Mouse (Mus musculus): Measurements from ENCODE around the gene Crtac1.

Gene Crtac1

DNA sequence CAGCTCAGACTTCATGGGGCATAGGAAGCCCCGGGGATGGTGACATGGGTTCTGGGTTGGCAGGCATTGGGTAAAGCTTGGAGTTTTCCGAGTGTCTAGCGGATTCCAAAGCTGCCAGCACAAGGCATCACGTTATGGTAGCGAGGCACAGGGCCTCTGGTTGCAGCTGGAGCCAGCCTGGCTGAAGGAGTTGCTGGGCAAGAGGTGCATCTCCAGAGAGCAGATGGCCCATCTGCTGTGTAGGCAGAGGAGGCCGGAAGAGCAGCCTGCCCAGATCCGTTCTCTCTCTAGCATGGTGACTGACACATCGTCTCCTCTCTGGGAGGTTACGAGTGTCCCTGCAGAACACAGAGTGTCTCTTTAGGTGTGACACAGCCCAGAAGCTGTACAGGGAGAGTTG, 103.4 kb downstream of the Crtac1 start:
- DNase-seq (ENCODE audit: low read depth) = no peak

DNA sequence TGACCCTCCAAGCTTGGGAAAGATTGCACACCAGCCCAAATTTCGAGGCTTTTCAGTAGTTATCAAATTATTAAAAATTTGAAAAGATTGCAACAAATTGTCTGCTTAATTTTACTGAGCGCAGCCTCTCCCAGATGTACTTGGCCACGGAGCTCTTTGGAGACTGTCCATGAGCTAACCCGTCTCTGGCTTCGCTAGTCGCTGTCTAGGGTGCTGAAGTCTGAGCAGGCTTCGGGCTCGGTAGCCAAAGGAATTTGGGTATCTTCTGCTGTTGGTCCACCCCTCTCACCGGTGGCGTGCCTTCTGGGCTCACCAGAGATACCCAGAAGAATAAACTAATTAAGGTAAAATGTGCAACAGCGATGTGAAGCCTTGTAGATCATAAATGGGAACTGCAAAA, 105.7 kb downstream of the Crtac1 start:
- peak; percentile 91 for DNase-seq (ENCODE audit: low read depth)

DNA sequence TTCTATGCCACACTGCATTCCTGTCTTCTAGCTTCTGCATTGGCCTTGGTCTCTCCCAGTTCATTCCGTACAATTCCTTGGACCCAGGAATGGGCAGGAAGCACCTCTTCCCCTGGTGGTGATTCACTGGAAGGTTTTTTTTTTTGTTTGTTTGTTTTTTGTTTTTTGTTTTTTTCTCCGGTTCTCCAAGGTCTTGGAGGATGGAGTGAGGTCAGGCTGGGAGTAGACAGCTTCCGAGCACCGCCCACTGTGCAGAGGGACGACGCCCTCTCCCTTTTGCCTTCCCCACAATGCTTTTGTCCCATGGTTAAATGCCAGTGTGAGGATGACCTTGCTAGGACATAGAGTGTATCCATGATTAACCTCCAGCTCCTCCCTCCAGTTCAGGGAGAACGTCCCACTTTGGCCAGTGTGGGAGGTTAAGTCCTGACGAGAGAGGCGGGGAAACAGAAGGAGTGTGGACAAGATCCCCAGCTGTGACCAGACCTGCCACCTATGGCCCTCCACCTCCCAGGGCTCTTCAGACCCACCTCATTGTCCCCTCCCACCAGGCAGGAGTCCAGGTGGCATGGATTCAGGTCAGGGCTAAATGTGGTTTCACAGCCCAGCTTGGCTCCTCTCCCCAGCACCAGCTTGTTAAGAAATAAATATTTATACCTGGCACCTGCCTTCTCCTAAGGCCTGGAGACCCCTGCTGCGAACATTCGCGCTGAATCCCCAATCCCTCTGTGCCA, 109.1 kb downstream of the Crtac1 start:
- DNase-seq (ENCODE audit: low read depth) = no peak

DNA sequence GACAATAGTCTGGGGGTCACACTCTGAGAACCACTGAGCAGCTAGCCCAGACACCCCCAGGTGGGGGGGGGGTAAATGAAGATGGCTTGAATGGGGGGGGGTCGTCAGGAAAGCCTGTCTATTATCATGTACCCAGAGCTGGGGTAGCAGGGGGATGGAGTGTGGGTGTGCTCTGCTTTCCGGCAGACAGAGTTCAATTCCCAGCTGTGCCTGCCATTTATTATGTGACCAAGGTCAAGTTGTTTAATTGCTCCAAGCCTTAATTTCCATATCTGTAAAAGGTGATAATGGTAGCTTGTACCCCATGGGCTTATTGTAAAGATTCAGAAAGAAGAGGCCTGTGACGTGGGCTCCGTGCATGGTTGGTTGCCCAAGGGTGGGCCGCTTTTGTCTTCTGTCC, 109.6 kb downstream of the Crtac1 start:
- no peak for DNase-seq (ENCODE audit: low read depth)

DNA sequence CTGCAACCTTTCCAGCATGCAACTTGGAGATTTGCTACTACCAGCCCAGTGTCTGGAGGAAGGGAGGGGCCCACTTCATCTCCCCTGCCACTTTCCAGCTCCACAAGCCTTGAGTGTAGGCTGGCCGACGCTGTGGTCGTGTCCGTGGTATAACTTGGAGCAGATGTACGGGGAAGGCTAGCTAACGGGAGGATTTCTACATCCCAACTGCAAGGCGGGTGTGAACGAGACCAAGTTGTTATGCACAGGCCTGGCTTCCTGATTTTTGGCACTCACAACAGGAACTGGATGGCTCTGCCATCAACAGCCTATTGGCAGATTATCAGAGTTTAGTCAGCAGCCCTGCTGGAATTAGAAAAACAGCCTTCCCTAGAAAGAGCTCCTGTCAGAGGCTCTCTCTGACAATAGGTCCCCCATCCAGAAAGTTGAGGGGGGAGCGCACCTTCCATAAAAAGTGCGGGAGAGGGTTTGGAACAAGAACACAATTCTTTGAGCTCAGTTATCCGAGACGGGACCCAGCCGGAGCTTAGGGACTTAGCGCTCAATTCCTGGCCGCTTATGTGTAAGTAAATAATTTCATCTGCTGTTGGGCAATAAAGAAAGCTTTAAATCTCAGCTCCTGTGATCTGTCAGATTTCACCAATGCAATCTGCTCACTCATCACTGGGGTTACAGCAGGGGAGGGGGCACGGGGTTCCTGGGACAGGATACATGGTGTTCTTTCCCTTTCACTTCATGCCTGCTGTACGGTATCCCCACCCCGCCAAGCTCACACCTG, 113.7 kb downstream of the Crtac1 start:
- peak; percentile 53 for DNase-seq (ENCODE audit: low read depth)

DNA sequence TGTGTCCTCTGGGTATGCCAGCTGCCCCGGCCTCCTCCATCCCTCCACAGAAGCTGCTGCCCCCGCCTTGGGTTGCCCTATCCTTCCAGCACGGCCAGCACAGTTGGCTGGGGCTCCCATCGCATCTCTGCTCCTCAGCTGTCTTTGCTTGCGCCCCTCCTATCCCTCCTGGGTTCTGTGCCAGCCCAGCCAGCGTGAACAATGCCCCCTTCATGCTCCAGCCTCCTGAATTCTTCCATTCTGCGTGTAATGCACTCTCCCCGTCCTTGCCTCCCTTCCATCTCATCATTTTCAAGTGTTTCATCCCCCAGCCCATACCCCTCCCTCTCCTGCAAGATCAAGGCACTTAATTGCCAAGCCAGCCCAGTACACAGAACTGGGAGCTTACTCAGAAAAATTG, 114.6 kb downstream of the Crtac1 start:
- no peak for DNase-seq (ENCODE audit: low read depth)

DNA sequence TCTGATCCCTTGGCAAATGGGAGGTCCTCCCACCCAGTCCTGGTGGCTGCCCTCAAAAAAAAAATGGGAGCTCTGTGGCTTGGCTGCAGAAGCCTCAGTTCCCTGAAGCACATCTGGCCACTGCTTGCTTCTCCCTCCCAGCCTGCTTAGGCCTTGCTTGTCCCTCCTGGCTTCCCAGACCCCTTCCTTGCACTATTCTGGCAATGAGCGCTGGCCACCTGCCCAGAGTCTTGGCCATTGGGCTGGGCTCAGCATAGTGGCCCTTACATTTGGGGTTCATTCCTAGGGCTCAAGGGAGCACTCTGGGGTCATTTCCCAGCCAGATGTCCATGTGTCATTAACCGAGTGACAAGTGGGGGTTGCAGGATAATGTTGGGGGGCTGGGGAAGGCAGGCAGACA, 115.1 kb downstream of the Crtac1 start:
- DNase-seq (ENCODE audit: low read depth) = peak; percentile 50

DNA sequence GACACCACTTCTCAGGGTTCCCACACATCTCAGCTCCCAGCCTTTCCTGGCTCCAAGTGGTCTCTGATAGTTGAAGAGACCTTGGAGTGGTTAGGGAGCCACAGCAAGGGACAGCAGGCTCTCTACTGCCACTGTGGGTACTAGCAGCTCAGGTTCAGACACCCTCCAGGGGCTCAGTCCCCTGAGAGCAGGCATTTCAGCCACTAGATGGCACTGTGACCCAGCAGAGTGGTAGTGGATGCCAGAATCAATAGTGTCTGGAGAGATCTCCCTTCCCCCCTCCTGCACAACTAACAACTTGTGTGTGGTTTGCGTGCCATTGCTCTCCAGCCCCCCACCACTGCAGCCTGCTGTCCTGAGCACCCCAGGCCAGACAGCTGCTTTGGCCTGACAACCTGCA, 115.7 kb downstream of the Crtac1 start:
- DNase-seq (ENCODE audit: low read depth) = peak; percentile 90

DNA sequence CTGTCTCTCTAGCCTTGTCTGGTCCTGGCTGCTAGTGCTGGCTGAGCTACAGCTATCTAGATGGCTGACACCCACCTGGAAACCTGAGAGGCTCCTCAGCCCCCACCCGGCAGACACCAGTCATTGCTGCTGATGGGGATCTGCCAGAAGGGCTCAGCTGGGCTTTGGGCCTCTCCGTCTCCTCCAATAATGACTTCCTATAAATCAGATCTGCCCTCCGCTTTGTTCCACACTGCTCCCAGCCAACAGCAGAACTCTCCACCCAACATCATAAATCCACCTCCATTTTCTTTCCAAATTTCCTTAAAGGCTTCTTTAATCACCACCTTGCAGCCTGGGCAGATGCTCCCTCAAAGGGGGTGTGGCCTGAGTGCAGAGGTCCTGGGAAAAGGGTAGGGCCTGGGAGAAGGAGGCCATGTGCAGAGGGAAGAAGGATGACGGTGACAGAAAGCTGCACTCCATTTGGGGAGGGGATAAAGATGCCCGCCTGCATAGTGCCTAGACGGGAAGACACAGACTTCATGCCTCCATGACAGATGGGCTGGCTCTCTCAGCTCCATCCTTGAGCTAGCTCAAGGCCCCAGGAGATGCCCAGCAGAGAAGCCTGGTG, 116.4 kb downstream of the Crtac1 start:
- no peak for DNase-seq (ENCODE audit: low read depth)

DNA sequence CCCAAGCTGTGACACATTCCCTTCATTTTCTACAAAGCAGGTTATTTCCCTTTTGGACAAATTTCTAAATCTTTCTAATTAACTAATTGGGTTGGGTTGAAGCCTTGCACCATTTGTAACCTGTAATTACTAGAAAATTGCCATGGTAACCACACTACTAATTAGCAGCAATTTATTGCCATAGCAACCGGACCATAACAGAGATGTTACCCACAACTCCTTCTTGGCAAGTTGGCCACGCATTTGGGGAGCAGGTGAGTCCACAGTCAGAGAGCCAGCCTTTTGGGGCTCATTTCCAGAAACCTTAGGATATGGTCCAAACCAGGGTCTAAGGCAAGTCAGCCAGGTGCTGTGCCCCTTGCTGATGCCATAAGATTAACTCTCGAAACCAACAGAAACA, 119.4 kb downstream of the Crtac1 start:
- DNase-seq (ENCODE audit: low read depth) = no peak

DNA sequence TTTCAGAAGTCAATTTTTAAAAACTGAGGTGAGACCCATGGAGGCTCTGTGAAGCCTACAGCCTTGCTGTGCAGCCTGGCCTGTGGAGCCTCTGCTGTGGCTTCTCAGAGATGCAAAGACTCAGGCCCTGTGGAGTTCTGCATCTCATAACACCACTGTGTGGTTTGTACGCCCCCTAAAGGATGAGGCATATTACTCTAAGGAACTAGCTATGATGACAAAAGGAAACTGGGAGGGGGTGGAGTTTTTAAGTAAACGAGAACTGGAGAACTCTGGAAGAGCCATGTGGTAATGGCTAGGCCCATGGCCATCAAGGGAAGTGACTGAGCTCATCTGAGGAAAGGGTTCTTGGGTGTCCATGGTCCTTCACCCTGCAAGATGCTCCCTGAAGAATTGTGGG, 120.3 kb downstream of the Crtac1 start:
- no peak for DNase-seq (ENCODE audit: low read depth)

DNA sequence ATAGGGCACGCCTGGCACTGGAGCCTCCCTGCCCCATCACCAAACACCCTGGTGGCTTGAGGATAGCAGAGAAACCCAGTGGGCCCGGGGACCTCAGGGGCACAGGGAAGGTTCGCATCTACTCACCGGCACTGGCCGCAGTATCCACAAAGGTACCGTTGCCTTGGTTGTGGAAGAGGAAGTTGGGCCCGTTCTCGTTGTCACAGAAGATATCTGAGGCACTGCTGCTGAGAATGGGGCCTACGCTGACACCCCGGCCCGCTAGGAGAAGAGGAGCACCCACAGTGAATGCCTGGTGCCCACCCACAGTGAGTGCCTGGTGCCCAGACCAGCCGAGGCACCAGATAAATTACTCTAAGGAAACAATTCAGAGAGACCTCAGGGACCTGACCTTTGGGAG, 122.7 kb downstream of the Crtac1 start:
- DNase-seq (ENCODE audit: low read depth) = no peak

DNA sequence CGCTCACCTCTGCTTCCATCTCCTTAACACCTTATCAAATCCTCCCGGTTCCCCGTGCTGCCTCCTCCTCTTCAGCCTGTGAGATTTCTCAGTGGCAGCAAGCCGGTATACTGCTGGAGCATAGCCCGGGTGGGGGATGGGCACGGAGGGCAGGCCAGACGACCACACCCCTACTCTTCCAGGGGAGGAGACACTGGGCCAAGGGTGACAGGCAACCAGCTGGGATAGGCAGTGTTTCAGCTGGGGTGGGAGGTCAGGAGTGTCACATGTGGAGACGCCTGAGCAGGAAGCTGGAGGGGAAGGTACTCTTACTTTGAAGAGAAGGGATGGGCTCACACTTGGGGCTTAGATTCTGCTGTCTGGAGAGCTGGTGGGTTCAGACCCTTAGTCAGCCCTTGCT, 124.6 kb downstream of the Crtac1 start:
- no peak for DNase-seq (ENCODE audit: low read depth)

DNA sequence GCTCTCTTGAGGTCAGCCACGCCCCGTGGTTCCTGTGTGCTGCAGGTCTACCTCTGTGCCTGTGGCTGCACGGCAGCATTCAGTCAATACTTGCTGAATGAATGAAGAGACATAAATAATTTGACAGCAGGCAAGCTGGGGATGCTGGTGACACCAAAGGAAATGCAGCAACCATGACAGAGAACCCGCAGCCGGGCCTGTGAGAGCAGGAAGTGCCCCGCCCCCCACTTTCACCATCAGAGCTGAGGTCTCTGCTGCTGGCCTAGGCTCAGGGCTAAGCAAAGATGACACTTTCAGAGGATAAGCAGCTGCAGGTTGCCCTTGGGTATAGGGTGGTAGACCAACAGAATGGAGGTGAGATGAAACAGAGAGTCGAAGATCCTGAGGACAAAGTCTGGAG, 125.4 kb downstream of the Crtac1 start:
- no peak for DNase-seq (ENCODE audit: low read depth)

DNA sequence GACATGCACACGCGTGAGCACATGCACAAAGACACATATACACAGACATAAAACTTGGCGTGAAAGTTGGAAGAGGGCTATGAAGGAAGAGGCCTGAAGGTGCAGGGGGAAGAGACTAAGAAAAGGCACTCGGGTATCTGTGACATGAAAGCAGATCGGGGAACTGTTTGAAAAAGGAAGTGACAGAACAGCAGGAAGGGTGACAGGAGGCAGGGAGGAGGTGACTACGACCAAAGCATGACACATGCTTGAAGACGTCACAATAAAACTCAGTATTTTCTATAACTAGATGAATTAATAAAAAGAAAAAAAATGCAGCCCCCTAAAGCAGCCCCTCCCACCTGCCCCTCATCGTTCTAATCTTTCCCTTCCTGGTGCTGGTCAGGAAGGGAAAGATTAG, 125.8 kb downstream of the Crtac1 start:
- no peak for DNase-seq (ENCODE audit: low read depth)

DNA sequence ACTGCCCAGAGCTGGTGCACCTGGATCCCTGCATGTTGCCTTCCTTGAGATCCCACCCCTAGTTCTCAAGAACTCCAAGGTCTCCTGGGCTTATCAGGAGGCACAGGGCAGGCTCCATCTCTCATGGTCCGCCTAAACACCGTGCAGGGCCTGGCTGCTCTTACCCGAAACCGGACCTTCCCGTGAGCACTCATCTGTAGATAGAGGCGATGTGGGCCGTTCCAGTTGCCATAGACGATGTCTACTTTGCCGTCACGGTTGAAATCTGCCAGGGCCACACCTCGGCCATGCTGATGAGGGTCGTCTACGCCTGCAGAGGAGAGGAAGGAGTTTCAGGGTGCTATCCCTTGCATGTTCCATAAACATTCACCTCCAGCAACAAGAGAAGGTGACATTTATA, 127.1 kb downstream of the Crtac1 start:
- DNase-seq (ENCODE audit: low read depth) = no peak

DNA sequence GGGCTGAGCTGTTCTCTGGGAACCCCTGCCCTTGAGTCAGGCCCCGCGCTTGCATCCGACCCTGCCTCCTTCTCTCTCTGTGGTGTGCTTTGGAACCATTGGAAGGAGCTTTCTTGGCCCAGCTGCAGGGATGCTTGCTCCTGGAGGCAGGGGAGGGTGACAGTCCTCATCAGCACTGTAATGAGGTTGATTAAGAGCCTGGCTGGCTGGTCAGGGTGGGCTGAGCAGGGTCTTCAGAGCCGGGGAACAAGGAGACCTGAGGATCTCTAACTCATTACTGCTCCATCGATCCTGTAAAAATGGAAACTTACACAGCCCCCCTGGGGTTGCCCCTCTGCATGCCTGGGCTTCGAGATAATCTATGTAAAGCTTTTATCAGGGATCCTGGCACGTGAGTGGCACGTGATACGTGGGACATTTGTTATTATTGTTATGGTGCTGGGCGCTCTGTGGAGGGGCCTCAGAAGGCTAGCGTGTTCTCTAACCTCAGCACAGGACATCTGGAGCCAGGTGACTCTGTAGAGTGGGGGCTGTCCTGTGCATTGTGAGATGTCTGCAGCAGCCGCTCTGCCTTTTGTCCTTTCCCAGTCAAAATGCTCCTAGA, 128.3 kb downstream of the Crtac1 start:
- DNase-seq (ENCODE audit: low read depth) = no peak

DNA sequence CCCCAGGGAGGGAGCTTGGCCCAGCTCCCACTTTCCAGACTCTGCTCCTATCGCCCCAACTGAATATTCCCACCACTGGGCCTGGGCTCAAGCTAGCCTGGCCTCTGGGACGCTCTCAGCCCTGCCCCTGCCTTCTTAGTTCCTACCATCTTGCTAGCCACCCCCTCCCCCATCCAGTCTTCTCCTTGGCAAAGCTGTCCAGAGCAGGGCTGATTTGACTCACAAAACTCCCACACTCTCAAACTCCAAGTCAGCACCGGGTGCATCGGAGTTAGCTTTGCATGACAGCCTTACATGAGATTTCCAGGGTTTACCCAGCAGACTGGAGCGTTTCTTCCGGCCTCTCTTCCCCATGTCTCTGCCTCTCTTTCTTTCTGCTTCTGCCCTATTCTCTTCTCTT, 138.4 kb downstream of the Crtac1 start:
- no peak for DNase-seq (ENCODE audit: low read depth)

DNA sequence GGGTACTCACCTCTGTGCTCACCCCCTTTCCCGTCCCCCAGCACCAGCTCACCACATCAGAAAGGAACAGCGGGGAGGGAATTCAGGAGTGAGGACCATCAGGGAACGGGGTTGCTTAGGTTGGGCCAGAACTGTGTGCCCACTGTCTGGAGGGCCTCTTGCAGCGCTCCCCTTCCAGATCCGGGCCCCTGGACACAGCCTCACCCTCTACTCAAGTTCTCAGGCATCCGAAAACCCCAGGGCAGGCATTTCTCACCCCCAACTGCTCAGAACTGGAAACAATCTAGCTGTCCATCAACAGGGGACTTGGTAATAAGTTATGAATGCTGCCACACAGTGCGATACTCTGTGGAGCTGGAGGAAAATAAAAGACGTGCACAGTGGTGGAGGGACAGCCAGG, 139.5 kb downstream of the Crtac1 start:
- DNase-seq (ENCODE audit: low read depth) = no peak

DNA sequence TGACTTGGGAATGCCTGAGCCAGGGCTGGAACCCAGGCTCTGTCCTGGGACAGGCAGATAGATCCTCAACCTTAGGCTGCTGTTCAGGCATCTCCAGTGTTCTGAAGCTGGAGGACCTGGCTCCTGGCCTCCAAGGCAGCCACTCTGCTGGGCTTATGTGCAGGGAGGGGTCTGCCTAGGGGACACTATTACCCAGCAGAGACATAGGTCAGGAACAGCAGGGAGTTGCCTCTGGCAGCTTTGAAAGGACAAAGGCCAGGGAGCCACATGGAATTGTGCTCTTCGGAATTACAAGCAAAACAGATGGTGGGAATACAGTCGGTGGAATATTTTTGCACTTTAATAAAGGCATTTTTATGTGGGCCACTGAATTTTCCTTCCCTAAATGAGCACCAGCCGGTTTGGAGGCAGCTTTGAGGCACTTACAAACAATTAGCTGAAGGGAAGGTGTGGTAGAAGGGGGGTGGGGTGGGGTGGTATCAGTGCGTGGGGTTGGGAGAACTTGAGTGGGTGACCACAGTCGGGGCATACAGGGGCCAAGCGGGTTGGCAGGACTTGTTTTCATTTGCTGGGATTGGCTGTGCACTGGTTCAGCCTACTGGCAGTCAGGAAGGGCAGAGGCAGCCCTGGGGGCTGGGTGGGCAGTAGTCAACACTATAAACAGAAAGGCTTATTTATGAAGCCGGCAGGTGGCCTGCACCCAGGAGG, 140.5 kb downstream of the Crtac1 start:
- no peak for DNase-seq (ENCODE audit: low read depth)

DNA sequence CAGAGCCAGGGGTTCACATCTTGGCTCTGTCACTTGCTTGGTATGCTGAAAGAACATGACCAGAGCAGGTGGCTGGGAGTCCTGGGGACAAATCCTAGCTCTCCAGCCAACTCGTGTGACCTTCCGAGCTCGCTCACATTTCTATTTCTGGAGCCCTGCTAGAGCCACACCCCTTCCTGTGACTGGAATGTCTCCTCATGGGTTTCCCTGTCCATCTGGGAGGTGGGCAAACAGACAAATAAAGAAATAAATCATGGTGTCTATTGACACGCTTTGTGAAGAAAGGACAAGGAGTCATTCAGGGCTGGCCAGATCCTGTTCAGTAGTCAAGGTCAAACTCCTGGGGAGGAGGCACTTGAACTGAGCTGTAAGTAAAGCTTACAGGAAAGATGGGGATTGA, 143.2 kb downstream of the Crtac1 start:
- DNase-seq (ENCODE audit: low read depth) = no peak

DNA sequence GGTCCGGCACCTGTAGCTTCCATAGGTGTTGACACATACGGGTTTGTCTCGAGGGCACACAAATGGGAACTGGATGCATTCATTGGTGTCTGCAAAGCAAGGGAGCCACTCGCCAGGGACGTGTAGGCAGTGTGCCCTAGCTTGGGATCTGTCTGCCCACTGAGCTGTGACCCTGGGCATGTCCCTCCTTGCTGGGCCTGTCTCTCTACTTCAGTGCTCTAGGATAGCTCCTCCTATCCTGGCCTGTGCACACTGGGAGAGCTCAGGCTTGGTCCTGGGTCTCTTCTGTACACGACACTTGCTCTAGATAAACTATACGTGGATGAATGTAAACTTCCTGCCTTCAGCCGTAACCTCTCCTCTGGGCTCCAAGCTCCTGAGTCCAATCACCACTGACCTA, 147.4 kb downstream of the Crtac1 start:
- DNase-seq (ENCODE audit: low read depth) = no peak

Data from NIH3T3 (cell line).